Mouse (Mus musculus) heart, adult 18-20 months (tissue): ENCODE results near the gene Tgfb1. TPM values are rescaled to one million over a fixed set of nuclear protein-coding genes. Genes with fewer than 3 reads are reported as not detected.

Source experiments
- DNase-seq, 2 experiments: peaks; one replicate each; pipeline ENCODE4 v3.0.0; 2021 to 2022; ENCODE audit warnings: mixed read lengths in 1 of 2
- total RNA-seq, 2 experiments: library from RNA; stranded (reverse); gene quantifications; 2 replicates each; pipeline ENCODE4 v1.2.3; 2021

The Tgfb1 gene
- total RNA-seq, 2 experiments from 2014 or later, result 21.8 to 23.6 TPM

DNA sequence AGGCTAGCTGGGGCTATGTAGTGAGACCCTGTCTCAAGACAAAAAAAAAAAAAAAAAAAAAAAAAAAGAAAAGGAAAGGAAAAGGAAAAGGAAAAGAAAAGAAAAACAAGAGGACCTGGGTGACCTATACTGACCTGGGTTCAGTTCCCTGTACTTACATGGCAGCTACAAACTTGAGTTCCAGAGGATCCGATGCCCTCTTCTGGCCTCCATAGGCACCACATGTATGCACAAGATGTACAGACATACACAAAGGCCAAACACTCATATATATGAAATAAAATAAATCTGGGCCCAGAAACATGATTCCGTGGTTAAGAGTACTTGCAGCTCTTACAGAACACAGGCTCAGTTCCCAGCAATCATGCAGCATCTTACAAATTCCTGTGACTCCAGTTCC is 50.1 kb downstream of the Tgfb1 start:
- no peak for DNase-seq

DNA sequence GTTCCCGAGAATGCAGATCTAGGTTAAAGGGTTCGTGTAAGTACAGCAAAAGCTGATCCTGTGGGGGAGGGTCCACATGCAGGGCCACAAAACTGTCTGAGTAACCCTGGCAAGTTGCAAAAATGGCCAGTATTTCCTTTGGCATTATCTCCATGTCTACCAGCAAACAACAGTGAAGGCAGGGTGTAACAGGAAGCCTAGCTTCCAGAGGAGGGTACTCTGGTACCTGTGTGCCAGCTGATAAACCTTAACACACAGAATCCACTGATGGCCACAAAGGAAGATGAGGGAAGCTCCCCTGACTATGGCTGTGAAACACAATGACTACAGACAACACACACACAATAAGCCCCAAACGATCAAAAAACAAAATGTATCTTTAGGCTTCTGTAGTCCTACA is 51.5 kb downstream of the Tgfb1 start:
- no peak for DNase-seq

DNA sequence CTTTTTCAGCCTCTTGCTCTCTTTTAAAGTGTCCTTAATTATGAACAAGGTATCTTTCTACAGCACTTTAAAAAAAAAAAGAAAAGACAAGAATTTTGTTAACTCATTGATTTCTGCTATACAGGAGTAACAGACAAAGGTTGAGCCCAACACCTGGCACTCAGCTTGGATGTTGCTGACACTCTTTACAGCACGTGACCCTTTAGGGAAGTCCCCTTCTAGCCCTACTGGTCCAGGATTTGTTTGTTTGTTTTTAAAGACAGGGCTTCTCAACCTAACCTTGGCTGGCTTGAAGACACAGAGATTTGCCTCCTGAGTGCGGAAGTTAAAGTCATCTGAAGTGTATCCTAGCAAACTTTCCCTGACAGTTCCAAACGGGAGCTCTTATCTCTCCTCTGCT is 60.0 kb downstream of the Tgfb1 start:
- DNase-seq, result no peak

DNA sequence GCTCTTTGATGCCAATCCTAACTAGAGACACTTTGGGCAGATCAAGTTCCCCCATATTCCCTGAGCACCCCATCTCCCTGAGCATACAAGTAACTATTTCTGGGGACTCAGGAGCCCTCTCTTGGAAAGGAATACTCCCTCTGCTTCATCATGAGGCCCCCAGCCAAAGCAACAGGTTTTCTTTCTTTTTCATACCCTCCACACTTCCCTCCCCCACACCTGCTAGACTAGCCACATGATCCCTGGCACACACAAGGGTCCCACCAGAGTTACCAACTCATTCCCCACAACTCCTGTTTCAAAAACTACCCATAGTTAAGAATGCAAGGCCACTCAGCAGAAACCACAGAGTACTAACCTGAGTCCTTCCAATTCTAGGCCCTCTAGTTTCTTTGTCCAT is 66.3 kb downstream of the Tgfb1 start:
- DNase-seq, result no peak

DNA sequence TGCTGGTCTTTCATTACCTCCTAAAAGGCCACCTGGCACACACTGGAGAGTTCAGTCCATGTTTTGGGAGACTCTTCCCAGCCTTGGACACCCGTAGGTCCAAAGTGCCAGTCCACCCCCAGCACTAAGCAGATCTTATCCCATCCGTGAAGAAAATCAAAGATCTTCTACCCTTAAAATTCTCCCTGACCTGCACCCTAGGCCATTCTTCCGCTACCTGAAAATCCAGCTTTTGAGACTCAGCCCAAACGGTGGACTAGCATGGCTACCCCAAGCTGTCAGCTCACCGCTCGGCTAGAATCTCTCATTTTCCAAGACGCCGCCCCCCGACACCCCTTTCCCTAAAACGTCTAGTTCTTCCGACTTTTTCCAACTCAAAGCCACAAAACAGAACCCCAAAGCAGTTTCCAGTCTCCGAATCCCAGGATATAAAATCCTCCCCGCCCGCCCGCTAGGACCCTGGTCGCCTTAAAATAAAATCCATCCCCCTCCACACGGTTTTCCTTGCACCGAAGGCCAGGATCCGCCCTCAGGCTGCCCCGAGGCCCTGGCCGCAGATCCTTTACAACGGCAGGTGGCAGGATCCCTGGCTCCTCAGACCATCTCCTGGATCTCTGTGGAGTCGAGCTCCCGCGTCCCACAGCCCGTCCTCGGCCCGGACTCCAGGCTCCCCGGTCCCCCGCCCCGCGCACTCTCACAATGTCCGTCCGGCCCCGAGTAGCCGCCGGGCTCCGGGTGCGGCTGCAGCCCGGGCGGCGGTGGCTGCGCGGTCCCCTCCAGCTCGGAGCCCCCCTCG is 67.0 kb downstream of the Tgfb1 start:
- no peak for DNase-seq

DNA sequence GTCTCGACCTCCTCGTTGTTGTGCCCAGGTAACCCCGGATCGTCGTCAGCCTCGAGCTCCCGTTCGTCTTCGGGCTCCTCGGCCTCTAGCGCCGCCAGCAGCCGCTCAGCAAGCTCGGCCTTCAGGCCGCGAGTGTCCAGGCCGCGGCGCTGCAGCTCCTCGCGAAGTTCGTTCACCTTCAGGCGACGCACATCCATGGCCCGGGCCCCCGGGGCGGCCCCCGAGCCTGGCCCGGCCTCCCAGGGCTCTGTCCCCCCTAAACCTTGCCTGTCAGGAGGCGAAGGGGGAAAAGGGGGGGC is 67.6 kb downstream of the Tgfb1 start:
- no peak for DNase-seq

Other genes starting within 250 kb of the Tgfb1 start
- 10 to 100 TPM; 10.3 to 11.7 TPM for gene Ceacam1, start 209.4 kb upstream of the Tgfb1 start, total RNA-seq
- 1 to 10 TPM; 2.2 to 2.3 TPM for gene Ceacam2, start 147.1 kb upstream of the Tgfb1 start, total RNA-seq
- under 1 TPM in 1 of 2 experiments, not detected in 1; 0.50 TPM for gene Erich4, start 71.1 kb upstream of the Tgfb1 start, total RNA-seq
- gene Dmac2, start 67.6 kb upstream of the Tgfb1 start, total RNA-seq, result 10 to 100 TPM; 56.2 to 58.8 TPM
- 1 to 10 TPM; 3.4 to 4.4 TPM for gene B3gnt8, start 60.3 kb upstream of the Tgfb1 start, total RNA-seq
- gene Bckdha, start 28.0 kb upstream of the Tgfb1 start, total RNA-seq, result 100 to 1,000 TPM; 285 to 287 TPM
- gene Exosc5, start 27.8 kb upstream of the Tgfb1 start, total RNA-seq, result 10 to 100 TPM; 17.2 to 17.5 TPM
- gene Tmem91, start 11.8 kb upstream of the Tgfb1 start, total RNA-seq, result under 1 TPM in 1 of 2 experiments, not detected in 1; 0.22 TPM
- gene B9d2, start 6.2 kb upstream of the Tgfb1 start, total RNA-seq, result 10 to 100 TPM; 10.2 TPM
- gene Ccdc97, start 32.1 kb downstream of the Tgfb1 start, total RNA-seq, result 10 to 100 TPM; 55.0 to 56.6 TPM
- 10 to 100 TPM; 70.7 to 71.3 TPM for gene Hnrnpul1, start 67.8 kb downstream of the Tgfb1 start, total RNA-seq
- gene Axl, start 101.7 kb downstream of the Tgfb1 start, total RNA-seq, result 10 to 100 TPM; 52.0 to 57.2 TPM
- gene Cyp2s1, start 129.9 kb downstream of the Tgfb1 start, total RNA-seq, result 1 to 10 TPM; 3.4 to 8.6 TPM
- gene Cyp2b10, start 210.6 kb downstream of the Tgfb1 start, total RNA-seq, result 1 to 10 TPM; 1.9 to 7.9 TPM